Mouse (Mus musculus): ENCODE measurements around the gene Klk14.

DNA sequence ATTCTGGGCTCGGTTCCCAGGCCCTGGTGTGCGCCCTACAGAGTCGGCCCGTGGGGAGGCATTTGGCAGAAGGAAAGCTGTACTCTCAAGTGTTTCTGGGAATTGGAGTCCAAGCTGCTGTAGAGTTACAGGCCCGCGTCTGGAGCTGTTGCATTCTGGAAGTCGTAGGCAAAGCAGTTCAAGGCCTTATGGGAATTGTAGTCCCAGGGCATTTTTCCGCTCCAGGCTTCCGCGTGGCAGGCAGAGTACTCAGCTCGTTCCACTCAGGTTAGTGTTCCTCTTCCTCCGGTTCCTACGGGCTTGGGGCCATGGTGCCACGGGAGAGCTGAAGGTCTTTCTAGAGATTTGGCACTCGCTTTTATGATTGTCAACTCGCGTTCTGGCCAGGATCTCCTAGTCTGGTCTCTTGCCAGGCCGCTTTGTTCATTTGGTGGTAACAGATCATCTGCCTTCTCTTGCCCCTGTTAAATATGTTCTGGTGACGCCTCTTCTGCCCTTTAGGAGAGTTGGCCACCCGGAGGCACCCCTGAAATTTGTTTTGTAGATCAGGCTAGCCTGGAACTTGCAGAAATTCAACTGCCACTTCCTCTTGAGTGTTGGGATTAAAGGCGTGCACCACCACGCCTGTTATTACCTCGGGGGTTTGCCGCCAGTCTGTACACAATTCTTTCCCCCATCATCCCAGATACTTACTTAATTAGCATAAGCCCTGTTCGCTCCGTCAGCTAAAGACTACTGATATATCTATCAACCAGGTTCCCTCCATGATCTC lies 18.2 kb upstream of the Klk14 start, which contains the start of gene Ctu1:
- TF ChIP-seq CTCF (IDR thresholded peaks at IDR 0.05; ENCODE audit: low read depth) (no peak), EP300 (optimal IDR thresholded peaks at IDR 0.05) (peak; percentile 17)
